Mouse (Mus musculus): ENCODE measurements around the gene Tmem150a.

Gene Tmem150a

GRCm38 (mm10) chr6:72374206-72374605 is 19.0 kb downstream of the Tmem150a start:
- DNase-seq = no peak

DNA sequence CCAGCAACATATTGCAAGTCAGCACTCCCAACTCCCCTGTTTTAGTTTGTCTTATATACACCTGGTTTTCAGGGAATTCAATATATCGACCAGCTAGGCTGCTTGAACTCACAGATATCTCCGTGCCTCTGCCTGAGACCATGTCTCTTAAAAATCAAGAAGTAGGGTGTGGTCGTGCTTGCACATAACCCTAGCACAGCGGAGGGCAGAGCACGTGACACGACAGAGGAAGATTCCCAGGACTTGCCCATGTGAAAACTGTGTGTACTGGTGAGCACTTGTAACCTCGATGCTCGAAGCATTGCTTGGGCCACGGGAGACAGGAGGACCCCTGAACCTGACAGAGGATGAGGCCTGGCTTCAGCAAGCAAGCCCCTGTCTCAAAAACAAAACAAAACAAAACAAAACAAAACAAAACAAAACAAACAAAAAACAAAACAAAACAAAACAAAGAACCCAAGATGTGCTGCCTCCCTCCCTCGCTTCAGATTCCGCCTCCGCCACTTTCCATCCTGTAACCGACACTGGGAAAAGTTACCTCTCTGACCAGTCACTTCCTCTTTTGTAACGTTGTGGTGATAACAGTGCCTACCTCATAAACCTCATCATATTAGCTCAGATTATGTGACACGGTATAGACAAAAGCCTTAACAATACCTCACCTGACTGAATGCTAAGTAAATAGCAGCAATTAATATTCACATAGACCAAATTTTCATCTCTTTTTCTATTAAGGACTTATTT is 19.7 kb downstream of the Tmem150a start:
- no peak for DNase-seq

DNA sequence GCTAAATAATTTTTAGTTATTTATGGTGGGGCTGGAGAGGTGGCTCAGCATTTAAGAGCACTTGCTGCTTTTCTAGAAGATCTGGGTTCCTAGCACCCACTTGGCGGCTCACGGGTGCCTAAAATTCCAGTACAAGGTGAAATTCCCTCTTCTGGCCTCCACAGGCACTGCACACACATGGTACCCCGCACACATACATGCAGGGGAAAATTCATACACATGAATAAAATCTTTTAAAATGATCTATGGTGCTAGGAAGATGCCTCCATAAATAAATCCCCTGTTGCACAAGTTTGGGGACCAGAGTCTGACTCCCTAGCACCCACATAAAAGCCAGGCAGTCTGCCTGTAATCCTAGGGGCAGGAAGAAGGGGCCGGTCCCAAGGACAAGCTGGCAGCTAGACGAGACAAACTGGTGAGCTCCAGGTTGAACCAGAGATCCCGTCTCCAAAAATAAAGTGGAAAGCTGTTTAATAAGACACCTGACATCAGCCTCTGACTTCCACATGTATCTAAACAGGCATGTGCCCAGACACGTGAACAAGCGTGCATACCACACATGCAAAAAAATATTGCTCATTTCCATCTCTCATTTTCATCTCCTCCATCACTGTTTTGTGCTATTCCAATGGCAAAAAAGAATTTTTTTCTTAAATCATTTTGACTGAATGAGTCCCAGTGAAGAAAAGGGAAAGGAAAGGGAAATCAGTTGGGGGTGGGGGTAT is 23.4 kb downstream of the Tmem150a start:
- DNase-seq = no peak

DNA sequence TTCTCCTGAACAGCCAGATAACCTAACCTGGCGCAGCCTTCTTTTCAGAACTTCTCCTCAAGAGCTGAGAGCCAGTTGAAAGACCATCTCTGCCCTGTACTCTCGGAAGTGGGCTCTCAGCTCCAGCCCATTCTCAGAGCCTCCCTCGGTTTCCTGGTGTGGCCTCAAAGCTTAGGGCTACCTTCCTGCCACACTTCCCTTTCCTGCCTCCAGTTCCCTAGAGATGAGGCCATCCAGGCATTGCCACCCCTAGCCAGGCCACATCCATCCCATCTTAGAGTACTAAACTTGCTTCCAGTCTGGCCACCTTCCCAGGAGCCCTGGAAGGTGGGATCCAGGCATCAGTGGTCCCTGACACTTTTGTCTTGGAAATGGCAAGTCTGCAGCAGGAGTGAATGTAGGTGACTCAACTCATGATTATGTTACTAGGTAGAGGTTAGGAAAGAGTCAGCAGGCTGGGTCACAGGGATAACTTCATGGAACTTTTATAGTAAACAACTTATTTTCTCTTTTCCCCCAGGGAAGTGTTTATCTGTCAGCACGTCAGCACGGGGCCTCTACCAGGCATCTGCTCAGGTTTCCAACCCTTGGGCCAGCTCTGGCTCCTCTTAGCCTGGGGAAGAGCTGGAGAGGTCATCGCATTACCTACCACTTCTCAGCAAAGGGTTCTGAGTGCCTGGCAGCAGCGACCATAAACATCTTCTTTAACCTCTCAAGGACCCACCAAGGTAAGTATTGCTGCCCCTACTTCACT is 24.3 kb downstream of the Tmem150a start:
- no peak for DNase-seq

DNA sequence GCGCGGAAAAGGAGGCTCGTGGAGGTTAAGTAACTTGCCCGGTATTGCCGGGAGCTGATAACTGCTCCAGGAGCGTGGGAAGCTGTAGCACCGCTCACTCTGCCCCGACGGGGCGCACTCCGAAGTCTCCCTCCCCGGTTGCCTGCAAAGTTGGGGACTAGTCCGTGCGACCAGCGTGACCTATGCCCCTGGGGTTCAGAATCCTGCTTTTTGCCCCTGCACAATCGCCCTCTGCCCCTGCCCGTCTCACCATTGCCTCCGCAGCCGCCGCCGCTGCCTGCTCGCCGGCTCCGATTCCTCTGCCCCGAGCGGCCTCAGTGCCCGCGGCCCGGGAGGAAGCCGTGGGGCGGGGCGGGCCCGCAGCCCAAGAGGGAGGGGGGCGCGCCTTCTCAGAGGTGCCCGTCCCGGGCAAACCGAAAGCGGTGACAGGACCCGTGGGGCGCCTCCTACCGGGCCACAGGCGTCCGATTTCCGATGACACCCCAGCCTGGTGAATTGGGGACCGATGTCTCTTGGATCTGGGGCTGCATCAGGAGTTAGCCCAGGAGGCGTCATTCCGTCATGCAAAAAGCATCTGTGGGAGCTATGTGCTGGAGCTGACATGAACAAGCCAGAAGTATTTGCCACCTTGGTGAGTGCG is 25.0 kb downstream of the Tmem150a start, which contains the start of gene Vamp5:
Vamp5 (minus strand) TSS at position 338 of the 640 bp plus-strand sequence.
- peak; percentile 45 for DNase-seq

GRCm38 (mm10) chr6:72382494-72382893 is 27.2 kb downstream of the Tmem150a start:
- no peak for DNase-seq

DNA sequence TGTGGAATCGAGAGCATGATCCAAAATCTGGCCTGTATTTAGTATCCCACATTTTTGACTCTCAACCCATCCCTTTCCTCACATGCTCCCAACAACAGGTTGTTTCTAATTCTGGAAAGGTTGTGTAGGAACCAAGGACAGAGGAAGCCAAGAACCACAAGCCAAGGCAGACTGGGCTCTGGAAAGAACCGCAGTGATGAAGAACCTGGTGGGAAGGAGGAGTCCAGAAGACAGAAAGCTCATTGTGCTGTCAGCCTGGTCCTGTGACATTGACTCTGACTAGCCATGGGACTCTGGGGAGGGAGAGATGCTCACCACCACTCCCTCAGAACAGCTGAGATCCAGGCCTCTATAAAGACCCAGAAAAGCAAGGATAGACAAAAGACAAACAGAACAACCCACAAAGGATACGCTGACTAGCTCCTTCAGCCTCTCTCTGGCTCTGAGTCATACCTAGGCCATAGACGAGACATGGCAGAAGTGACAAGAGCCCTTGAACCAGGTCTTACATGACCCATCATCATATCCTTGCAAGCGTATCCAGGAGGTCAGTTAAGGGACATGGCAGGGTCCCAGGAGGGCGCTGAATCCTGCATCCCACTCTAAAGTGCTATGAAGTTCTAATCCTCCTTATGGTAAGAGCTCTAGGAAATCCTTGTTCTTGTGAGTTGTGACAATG is 28.0 kb downstream of the Tmem150a start:
- no peak for DNase-seq

- DNase-seq = no peak
Measured at GRCm38 (mm10) chr6:72383952-72384351, 28.7 kb downstream of the Tmem150a start.

DNA sequence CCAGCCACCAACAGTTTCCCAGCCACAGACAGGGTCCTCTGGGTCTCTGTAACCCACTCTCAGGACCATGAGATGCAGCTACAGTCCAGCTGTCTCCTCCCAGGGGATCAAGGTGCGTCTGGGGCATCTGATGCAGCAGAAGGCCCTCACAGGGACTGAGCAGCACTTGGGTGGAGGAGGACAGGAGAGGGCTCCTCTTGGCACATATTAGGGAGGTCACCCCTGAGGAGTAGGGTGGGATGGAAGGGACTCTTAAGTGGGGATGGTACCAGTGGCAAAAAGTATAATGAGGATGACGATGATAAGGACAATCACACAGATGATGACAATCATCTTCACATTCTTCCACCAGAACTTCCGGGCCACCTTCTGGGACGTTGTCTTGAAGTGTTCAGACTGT is 30.0 kb downstream of the Tmem150a start:
- no peak for DNase-seq

GRCm38 (mm10) chr6:72386561-72386960 is 31.3 kb downstream of the Tmem150a start:
- DNase-seq = no peak

GRCm38 (mm10) chr6:72387816-72388215 is 32.6 kb downstream of the Tmem150a start:
- DNase-seq = no peak

- DNase-seq = no peak
Measured at GRCm38 (mm10) chr6:72388266-72388665, 33.0 kb downstream of the Tmem150a start.

GRCm38 (mm10) chr6:72388791-72389329 is 33.6 kb downstream of the Tmem150a start:
- DNase-seq = no peak

GRCm38 (mm10) chr6:72389471-72389940 is 34.3 kb downstream of the Tmem150a start:
- DNase-seq = no peak

DNA sequence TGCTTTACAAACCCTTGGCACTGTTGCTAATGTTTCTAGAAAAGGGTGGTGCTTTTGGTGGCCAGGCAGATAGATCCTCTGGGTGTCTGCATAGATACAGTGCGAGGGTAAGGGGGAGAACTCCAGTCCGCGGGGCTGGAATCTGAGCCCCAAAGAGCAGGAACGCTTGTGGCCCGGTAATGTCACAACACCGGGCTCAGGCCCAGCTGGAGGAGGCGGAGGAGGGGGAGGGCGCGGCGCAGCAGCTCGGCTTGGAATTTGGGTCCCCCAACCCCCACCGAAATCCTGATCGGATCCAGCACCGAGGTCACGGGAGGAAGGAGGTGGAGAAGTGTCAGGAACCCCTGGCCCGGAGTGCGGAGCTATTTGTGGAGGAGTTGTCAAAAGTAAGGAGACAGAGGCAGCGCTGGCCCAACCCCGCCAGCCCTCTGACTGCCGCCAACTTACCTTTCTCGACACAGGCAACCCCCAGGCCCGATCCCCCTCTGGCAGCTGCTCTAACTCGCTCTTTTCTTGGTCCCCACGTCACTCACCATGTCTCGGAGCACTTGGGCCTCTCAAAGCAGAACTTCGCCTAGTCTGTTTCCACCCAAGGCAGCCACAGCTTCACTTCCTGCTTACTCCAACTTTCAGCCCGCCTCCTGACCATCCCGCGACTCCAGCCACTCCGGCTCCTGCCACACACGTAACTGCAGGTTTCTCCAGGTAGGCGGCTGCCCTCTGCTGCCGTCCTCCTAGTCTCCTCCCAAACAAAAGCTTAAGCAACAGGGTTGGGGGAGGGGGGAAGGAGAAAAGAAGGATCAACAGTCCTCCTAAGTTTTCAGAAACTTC is 34.9 kb downstream of the Tmem150a start, which contains the start of gene Vamp8:
Vamp8 (minus strand) TSS at position 763 of the 831 bp plus-strand sequence.
- peak; percentile 47 for DNase-seq

GRCm38 (mm10) chr6:72390795-72391521 is 35.7 kb downstream of the Tmem150a start:
- DNase-seq = no peak

DNA sequence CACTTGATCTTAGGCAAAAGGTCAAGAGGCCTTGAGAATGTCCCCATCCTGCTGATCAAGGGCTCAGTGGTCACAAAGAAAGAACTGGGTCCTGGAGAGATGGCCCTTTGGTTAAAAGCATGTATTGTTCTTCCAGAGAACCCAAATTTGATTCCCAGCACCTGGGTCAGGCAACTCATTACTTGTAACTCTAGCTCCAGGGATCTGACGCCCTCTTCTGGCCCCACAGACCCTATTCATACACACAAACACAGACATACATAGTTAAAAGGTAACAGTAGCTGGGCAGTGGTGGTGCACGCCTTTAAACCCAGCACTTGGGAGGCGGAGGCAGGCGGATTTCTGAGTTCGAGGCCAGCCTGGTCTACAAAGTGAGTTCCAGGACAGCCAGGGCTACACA is 37.1 kb downstream of the Tmem150a start:
- no peak for DNase-seq

DNA sequence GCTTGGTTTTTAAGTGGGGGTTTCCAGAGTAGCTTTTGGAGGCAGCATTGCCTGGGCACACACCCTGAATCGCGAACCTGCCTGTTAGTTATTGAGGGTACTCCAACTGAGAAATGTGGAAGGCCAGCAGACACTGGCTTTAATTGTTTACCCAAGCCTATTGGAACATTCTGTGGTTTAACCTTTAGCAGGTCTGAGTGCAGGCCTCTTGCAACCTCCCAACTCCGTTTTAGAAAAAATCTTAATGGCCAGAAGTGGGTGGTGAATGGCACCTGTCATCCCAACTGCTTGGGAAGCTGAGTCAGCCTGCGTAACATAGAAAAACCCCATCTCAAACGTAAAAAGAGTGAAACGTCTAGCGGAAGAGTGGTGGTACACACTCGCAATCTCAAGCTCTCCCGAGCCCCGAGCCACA is 41.6 kb downstream of the Tmem150a start:
- DNase-seq = no peak

DNA sequence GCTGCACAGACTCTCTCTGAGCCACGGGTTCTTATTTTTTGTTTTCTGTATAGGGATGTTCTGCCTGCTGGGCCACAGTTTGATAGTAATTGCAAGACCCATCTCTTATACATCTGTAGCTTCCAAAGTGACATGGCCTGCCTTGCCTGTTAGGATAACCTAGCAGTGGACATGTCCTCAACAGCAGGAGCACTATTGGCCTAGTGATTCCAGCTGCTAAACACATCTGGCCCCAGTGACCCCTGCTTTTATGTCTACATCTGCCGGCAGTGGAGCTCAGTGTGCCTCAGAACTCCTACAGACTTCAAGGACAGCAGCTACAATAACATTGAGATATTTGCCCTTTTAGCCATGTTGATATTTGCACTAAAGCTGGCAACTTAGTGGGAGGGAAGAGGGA is 44.7 kb downstream of the Tmem150a start:
- no peak for DNase-seq

- DNase-seq = peak; percentile 43
Measured at GRCm38 (mm10) chr6:72401875-72402274, 46.6 kb downstream of the Tmem150a start.

Data from right cerebral cortex, adult 18-20 months (tissue).